Comparison of ENCODE assay signal across 26 mouse cellular contexts in genomic region chr6:88889410-88890042, GRCm38 (mm10). TPM values are rescaled to one million over a fixed set of nuclear protein-coding genes. Genes with fewer than 3 reads are reported as not detected.
DNase-seq lines count a peak whose midpoint lies in the region; ATAC-seq and TF ChIP-seq lines count a peak whose summit lies in the region.
"Had no signal": no experiment of that assay in that cellular context is flagged by ENCODE, and none has a peak within 500 bp of the region (broad histone marks: within the 10 kb centered on the region; RNA-seq: fewer than 3 reads in every experiment).

No protein-coding gene starts in this region.

- peak; percentile 14; the same call in 1 of the 2 replicates for ATAC-seq in liver, embryonic 12.5 days
- no peak for ATAC-seq in liver, embryonic 11.5 days (replicated peaks; ENCODE audit: low FRiP score)
- peak; percentile 36; the same call in 1 of the 2 replicates for ATAC-seq in stomach, postnatal 0 days (ENCODE audit: low FRiP score, low TSS enrichment)
- no peak for ATAC-seq in megakaryocyte progenitor cell, adult 5-6 weeks (replicated peaks; ENCODE audit: poor library complexity)
- ATAC-seq: forebrain, postnatal 0 days had no signal

- no peak overlapping the region for H3K4me2 ChIP-seq in liver, embryonic 12.5 days
- no peak overlapping the region for H3K4me2 ChIP-seq in liver, embryonic 11.5 days
- H3K4me2 ChIP-seq in stomach, postnatal 0 days (replicated peaks; ENCODE audit: low read depth), result no peak overlapping the region
- H3K4me2 ChIP-seq: heart, embryonic 12.5 days; hindbrain, embryonic 13.5 days; kidney, embryonic 15.5 days; limb, embryonic 12.5 days had no signal

- H3K27ac ChIP-seq in liver, embryonic 12.5 days, result no peak overlapping the region
- H3K27ac ChIP-seq in liver, embryonic 11.5 days (ENCODE audit: low read depth, low read length), result no peak overlapping the region
- no peak overlapping the region for H3K27ac ChIP-seq in stomach, postnatal 0 days (replicated peaks)
- H3K27ac ChIP-seq: heart, adult 2 months; hindbrain, embryonic 13.5 days; kidney, embryonic 15.5 days; left cerebral cortex, adult 2 months; limb, embryonic 12.5 days; macrophage had no signal

- no peak overlapping the region for H3K4me3 ChIP-seq in liver, embryonic 12.5 days
- no peak overlapping the region for H3K4me3 ChIP-seq in liver, embryonic 11.5 days (ENCODE audit: low read depth, low read length)
- H3K4me3 ChIP-seq in stomach, postnatal 0 days (ENCODE audit: low read depth, low read length), result no peak overlapping the region
- H3K4me3 ChIP-seq: erythroblast, embryonic 14.5 days; heart, adult 2 months; heart, embryonic 12.5 days; hindbrain, embryonic 13.5 days; kidney, embryonic 15.5 days; left cerebral cortex, adult 2 months; limb, embryonic 12.5 days had no signal

- H3K9ac ChIP-seq in liver, embryonic 12.5 days, result no peak overlapping the region
- no peak overlapping the region for H3K9ac ChIP-seq in liver, embryonic 11.5 days (ENCODE audit: low read depth, low read length)
- no peak overlapping the region for H3K9ac ChIP-seq in stomach, postnatal 0 days (ENCODE audit: low read length)
- H3K9ac ChIP-seq: forebrain, postnatal 0 days; heart, embryonic 12.5 days; hindbrain, embryonic 13.5 days; kidney, embryonic 15.5 days; limb, embryonic 12.5 days had no signal

- DNase-seq in adrenal gland, adult 2 months, result peak; percentile 59
- no peak for DNase-seq in adrenal gland, adult 8-10 months
- DNase-seq in liver, embryonic 11.5 days (ENCODE audit: low spot score), result no peak
- DNase-seq in adrenal gland, postnatal 36 days, result peak; percentile 52 to 58
- DNase-seq in stomach, postnatal 0 days (ENCODE audit: low spot score), result no peak
- DNase-seq: cerebellum, adult 2 months; cerebellum, postnatal 14 days; forebrain, postnatal 0 days; heart, adult 2 months; heart, postnatal 4 days; kidney, adult 18-20 months; kidney, postnatal 25 days; midbrain, embryonic 14.5 days; spleen, adult 18-20 months; thymus, adult 18-20 months; thymus, postnatal 25 days had no signal

- H3K4me1 ChIP-seq in liver, embryonic 12.5 days, result peaks cover 14% of the 10 kb centered on the region
- no peaks in the 10 kb centered on the region for H3K4me1 ChIP-seq in liver, embryonic 11.5 days (replicated peaks; ENCODE audit: control insufficient read depth, insufficient read depth, low read length)
- no peaks in the 10 kb centered on the region for H3K4me1 ChIP-seq in stomach, postnatal 0 days (replicated peaks; ENCODE audit: control insufficient read depth, insufficient read depth)
- H3K4me1 ChIP-seq: heart, embryonic 12.5 days; kidney, embryonic 15.5 days; limb, embryonic 12.5 days had no signal

- WGBS in liver, embryonic 12.5 days (ENCODE audit: insufficient replicate concordance), result 87% methylated on average over 13 of the region's 13 CpGs
- WGBS in liver, embryonic 11.5 days, result 90% methylated on average over 13 of the region's 13 CpGs
- WGBS in stomach, postnatal 0 days, result 83% methylated on average over 13 of the region's 13 CpGs

- H3K36me3 ChIP-seq in liver, embryonic 12.5 days, result peaks cover 100% of the 10 kb centered on the region
- H3K36me3 ChIP-seq in liver, embryonic 11.5 days (ENCODE audit: control insufficient read depth, insufficient read depth, low read length), result peaks cover 90% of the 10 kb centered on the region
- H3K36me3 ChIP-seq in stomach, postnatal 0 days (ENCODE audit: control insufficient read depth, insufficient read depth, low read length), result peaks cover 17% of the 10 kb centered on the region

- no peak for TF ChIP-seq EP300 in stomach, postnatal 0 days (optimal IDR thresholded peaks at IDR 0.05)

- no peak for TF ChIP-seq CTCF in stomach, postnatal 0 days (IDR thresholded peaks at IDR 0.05; ENCODE audit: low read depth)

- H3K27me3 ChIP-seq in liver, embryonic 12.5 days (replicated peaks), result no peaks in the 10 kb centered on the region
- no peaks in the 10 kb centered on the region for H3K27me3 ChIP-seq in liver, embryonic 11.5 days (replicated peaks; ENCODE audit: control insufficient read depth, insufficient read depth, low read length)
- no peaks in the 10 kb centered on the region for H3K27me3 ChIP-seq in stomach, postnatal 0 days (ENCODE audit: control insufficient read depth, insufficient read depth, low read length)
- H3K27me3 ChIP-seq: heart, embryonic 12.5 days; hindbrain, embryonic 13.5 days; kidney, embryonic 15.5 days; limb, embryonic 12.5 days had no signal

- no peaks in the 10 kb centered on the region for H3K9me3 ChIP-seq in liver, embryonic 12.5 days (replicated peaks)
- H3K9me3 ChIP-seq in liver, embryonic 11.5 days (ENCODE audit: control insufficient read depth, low read length), result no peaks in the 10 kb centered on the region
- no peaks in the 10 kb centered on the region for H3K9me3 ChIP-seq in stomach, postnatal 0 days (ENCODE audit: control insufficient read depth, low read length)
- H3K9me3 ChIP-seq: G1E; heart, embryonic 12.5 days; hindbrain, embryonic 13.5 days; kidney, embryonic 15.5 days; limb, embryonic 12.5 days had no signal

RNA-seq across cellular contexts. Expression of gene Mcm2, which starts 9.1 kb away (rescaled TPM):
- 10 to 100 TPM; 18.1 to 33.1 TPM for total RNA-seq in adrenal gland, adult 2 months (2021)
- polyA plus RNA-seq in adrenal gland, adult 2 months (2012; rRNA removed), result 24.4 and 33.4 TPM in 2 replicates
- total RNA-seq in adrenal gland, adult 8-10 months (2022), result 10 to 100 TPM; 26.9 to 51.6 (median 35.2) TPM
- 240 and 243 TPM in 2 replicates for polyA plus RNA-seq in liver, embryonic 12.5 days (2016; fragmentation: Nextera tagmentation; extraction: Ambion mirVana)
- polyA plus RNA-seq in liver, embryonic 11.5 days (2014; fragmentation: Nextera tagmentation; extraction: Ambion mirVana), result 254 and 284 TPM in 2 replicates
- 10 to 100 TPM; 28.9 to 40.1 TPM for total RNA-seq in adrenal gland, postnatal 36 days (2021)
- polyA plus RNA-seq in stomach, postnatal 0 days (2015; fragmentation: Nextera tagmentation; extraction: Ambion mirVana), result 24.2 and 25.0 TPM in 2 replicates
- total RNA-seq in megakaryocyte progenitor cell, adult 5-6 weeks (2015), result 103 and 107 TPM in 2 replicates
- 150 and 151 TPM in 2 replicates for total RNA-seq in megakaryocyte progenitor cell, adult 5-6 weeks (2017)

RNA-seq across cellular contexts. Expression of gene Tpra1, which starts 12.5 kb away (rescaled TPM):
- total RNA-seq in adrenal gland, adult 2 months (2021), result 100 to 1,000 TPM in 1 of 2 experiments, 10 to 100 TPM in 1; 87.0 to 108 TPM
- 578 and 603 TPM in 2 replicates for polyA plus RNA-seq in adrenal gland, adult 2 months (2012; rRNA removed)
- 100 to 1,000 TPM; 122 to 168 (median 148) TPM for total RNA-seq in adrenal gland, adult 8-10 months (2022)
- 52.7 and 53.9 TPM in 2 replicates for polyA plus RNA-seq in liver, embryonic 12.5 days (2016; fragmentation: Nextera tagmentation; extraction: Ambion mirVana)
- 55.1 and 56.7 TPM in 2 replicates for polyA plus RNA-seq in liver, embryonic 11.5 days (2014; fragmentation: Nextera tagmentation; extraction: Ambion mirVana)
- total RNA-seq in adrenal gland, postnatal 36 days (2021), result 100 to 1,000 TPM; 104 TPM
- polyA plus RNA-seq in stomach, postnatal 0 days (2015; fragmentation: Nextera tagmentation; extraction: Ambion mirVana), result 39.8 and 42.8 TPM in 2 replicates
- total RNA-seq in megakaryocyte progenitor cell, adult 5-6 weeks (2015), result 24.3 and 26.1 TPM in 2 replicates
- total RNA-seq in megakaryocyte progenitor cell, adult 5-6 weeks (2017), result 28.4 and 32.8 TPM in 2 replicates

RNA-seq across cellular contexts. Expression of gene Podxl2, which starts 14.7 kb away (rescaled TPM):
- total RNA-seq in adrenal gland, adult 2 months (2021), result 10 to 100 TPM; 24.2 to 78.2 TPM
- polyA plus RNA-seq in adrenal gland, adult 2 months (2012; rRNA removed), result 263 and 360 TPM in 2 replicates
- total RNA-seq in adrenal gland, adult 8-10 months (2022), result 100 to 1,000 TPM in 2 of 4 experiments, 10 to 100 TPM in 2; 40.6 to 123 (median 83.0) TPM
- 4.6 and 5.0 TPM in 2 replicates for polyA plus RNA-seq in liver, embryonic 12.5 days (2016; fragmentation: Nextera tagmentation; extraction: Ambion mirVana)
- 9.1 and 10.7 TPM in 2 replicates for polyA plus RNA-seq in liver, embryonic 11.5 days (2014; fragmentation: Nextera tagmentation; extraction: Ambion mirVana)
- total RNA-seq in adrenal gland, postnatal 36 days (2021), result 10 to 100 TPM; 34.6 to 61.1 TPM
- 31.4 and 38.5 TPM in 2 replicates for polyA plus RNA-seq in stomach, postnatal 0 days (2015; fragmentation: Nextera tagmentation; extraction: Ambion mirVana)
- total RNA-seq in megakaryocyte progenitor cell, adult 5-6 weeks (2015), result 0.15 TPM in 1 of 2 replicates, not detected in the other
- total RNA-seq in megakaryocyte progenitor cell, adult 5-6 weeks (2017), result 0.41 and 0.92 TPM in 2 replicates
- polyA plus RNA-seq: G1E had no signal

RNA-seq across cellular contexts. Expression of gene Abtb1, which starts 47.7 kb away (rescaled TPM):
- 10 to 100 TPM; 18.0 to 25.8 TPM for total RNA-seq in adrenal gland, adult 2 months (2021)
- polyA plus RNA-seq in adrenal gland, adult 2 months (2012; rRNA removed), result 119 and 120 TPM in 2 replicates
- total RNA-seq in adrenal gland, adult 8-10 months (2022), result 10 to 100 TPM; 32.5 to 43.7 (median 39.8) TPM
- 37.6 and 40.0 TPM in 2 replicates for polyA plus RNA-seq in liver, embryonic 12.5 days (2016; fragmentation: Nextera tagmentation; extraction: Ambion mirVana)
- 24.9 and 26.7 TPM in 2 replicates for polyA plus RNA-seq in liver, embryonic 11.5 days (2014; fragmentation: Nextera tagmentation; extraction: Ambion mirVana)
- 10 to 100 TPM; 19.3 to 30.3 TPM for total RNA-seq in adrenal gland, postnatal 36 days (2021)
- polyA plus RNA-seq in stomach, postnatal 0 days (2015; fragmentation: Nextera tagmentation; extraction: Ambion mirVana), result 25.1 and 26.1 TPM in 2 replicates
- 7.8 and 9.5 TPM in 2 replicates for total RNA-seq in megakaryocyte progenitor cell, adult 5-6 weeks (2015)
- 40.1 and 40.7 TPM in 2 replicates for total RNA-seq in megakaryocyte progenitor cell, adult 5-6 weeks (2017)

Comparison
In these comparisons a context has a peak if more than half of its experiments do, and no peak if none do; other contexts are left out.
1. DNase-seq: peak in adrenal gland, adult 2 months (single experiment) and adrenal gland, postnatal 36 days (2 of 2); none in adrenal gland, adult 8-10 months (single experiment), liver, embryonic 11.5 days (single experiment) and stomach, postnatal 0 days (single experiment).
2. ATAC-seq: peak in liver, embryonic 12.5 days (single experiment) and stomach, postnatal 0 days (single experiment); none in liver, embryonic 11.5 days (single experiment) and megakaryocyte progenitor cell, adult 5-6 weeks (single experiment).
3. RNA of gene Podxl2, which starts 14.7 kb away (total RNA-seq): 40.6 to 123 TPM in adrenal gland, adult 8-10 months, 24.2 to 78.2 TPM in adrenal gland, adult 2 months and 34.6 to 61.1 TPM in adrenal gland, postnatal 36 days; 0.15 to 0.92 TPM in megakaryocyte progenitor cell, adult 5-6 weeks; every median in the first group is over 10 times any median in the second.